ENCODE assay signal across 21 mouse cellular contexts in genomic region chr17:73241085-73241848, GRCm38 (mm10).
A peak's percentile ranks its signal among the peaks of the same experiment; 100 is the strongest.
DNase-seq lines count a peak whose midpoint lies in the region; ATAC-seq lines count a peak whose summit lies in the region.
"Had no signal": no experiment of that assay in that cellular context is flagged by ENCODE, and none has a peak within 500 bp of the region (broad histone marks: within the 10 kb centered on the region; RNA-seq: fewer than 3 reads in every experiment).

No protein-coding gene starts in this region.

- H3K9ac ChIP-seq in kidney, embryonic 16.5 days (replicated peaks; ENCODE audit: low read length) = no peak overlapping the region
- no peak overlapping the region for H3K9ac ChIP-seq in limb, embryonic 13.5 days
- no peak overlapping the region for H3K9ac ChIP-seq in neural tube, embryonic 15.5 days (replicated peaks)
- H3K9ac ChIP-seq: forebrain, embryonic 12.5 days; neural tube, embryonic 13.5 days had no signal

- no peak overlapping the region for H3K4me2 ChIP-seq in kidney, embryonic 16.5 days (replicated peaks; ENCODE audit: low read depth, low read length)
- H3K4me2 ChIP-seq in limb, embryonic 13.5 days (replicated peaks) = no peak overlapping the region
- H3K4me2 ChIP-seq in neural tube, embryonic 15.5 days = no peak overlapping the region
- H3K4me2 ChIP-seq: forebrain, embryonic 12.5 days; neural tube, embryonic 13.5 days had no signal

- H3K27me3 ChIP-seq in kidney, embryonic 16.5 days (ENCODE audit: insufficient read depth, low read length) = no peaks in the 10 kb centered on the region
- no peaks in the 10 kb centered on the region for H3K27me3 ChIP-seq in limb, embryonic 13.5 days
- H3K27me3 ChIP-seq in neural tube, embryonic 15.5 days (replicated peaks) = no peaks in the 10 kb centered on the region
- H3K27me3 ChIP-seq: forebrain, embryonic 12.5 days; neural tube, embryonic 13.5 days had no signal

- H3K9me3 ChIP-seq in kidney, embryonic 16.5 days (ENCODE audit: low read length) = no peaks in the 10 kb centered on the region
- no peaks in the 10 kb centered on the region for H3K9me3 ChIP-seq in limb, embryonic 13.5 days
- no peaks in the 10 kb centered on the region for H3K9me3 ChIP-seq in neural tube, embryonic 15.5 days (replicated peaks)
- H3K9me3 ChIP-seq: forebrain, embryonic 12.5 days; midbrain, embryonic 10.5 days; neural tube, embryonic 13.5 days had no signal

- ATAC-seq in kidney, embryonic 16.5 days (ENCODE audit: low FRiP score, low TSS enrichment) = 0 out of 2 replicates have a peak, but pooled peaks have one; percentile 59
- no peak; the same call in 1 of the 2 replicates for ATAC-seq in limb, embryonic 13.5 days (ENCODE audit: low FRiP score, low read depth)
- no peak for ATAC-seq in neural tube, embryonic 15.5 days (ENCODE audit: low FRiP score)
- ATAC-seq: activated CD4-positive, CD25-positive, alpha-beta regulatory T cell, adult 4 months; hindbrain, postnatal 0 days had no signal

- H3K4me3 ChIP-seq in kidney, embryonic 16.5 days (ENCODE audit: low read length) = no peak overlapping the region
- no peak overlapping the region for H3K4me3 ChIP-seq in limb, embryonic 13.5 days
- no peak overlapping the region for H3K4me3 ChIP-seq in neural tube, embryonic 15.5 days (replicated peaks)
- H3K4me3 ChIP-seq: forebrain, embryonic 12.5 days; midbrain, embryonic 10.5 days; neural tube, embryonic 13.5 days had no signal

- 61% methylated on average over 5 of the region's 5 CpGs for WGBS in kidney, embryonic 16.5 days
- 48% methylated on average over 5 of the region's 5 CpGs for WGBS in limb, embryonic 13.5 days
- 70% methylated on average over 5 of the region's 5 CpGs for WGBS in neural tube, embryonic 15.5 days

- H3K27ac ChIP-seq in kidney, embryonic 16.5 days (ENCODE audit: low read length) = no peak overlapping the region
- H3K27ac ChIP-seq in limb, embryonic 13.5 days = 0 out of 2 replicates have a peak overlapping the region, but pooled peaks have one; percentile 12
- no peak overlapping the region for H3K27ac ChIP-seq in neural tube, embryonic 15.5 days (replicated peaks)
- H3K27ac ChIP-seq: forebrain, embryonic 12.5 days; hindbrain, postnatal 0 days; midbrain, embryonic 10.5 days; neural tube, embryonic 13.5 days had no signal

- peak; percentile 43 for DNase-seq in adrenal gland, adult 2 months
- no peak for DNase-seq in adrenal gland, postnatal 4 days (ENCODE audit: low spot score in 2 of 2)
- DNase-seq in kidney, postnatal 4 days = no peak
- DNase-seq in A20 (ENCODE audit: low read depth, low spot score) = peak; percentile 16
- no peak for DNase-seq in gastrocnemius, postnatal 4 days (ENCODE audit: low spot score in 2 of 2)
- DNase-seq: cerebellum, postnatal 10 days; heart, postnatal 14 days; kidney, adult 18-20 months; kidney, postnatal 36 days; lung, adult 18-20 months; lung, postnatal 4 days; right cerebral cortex, postnatal 4 days; thymus, postnatal 36 days had no signal

- H3K36me3 ChIP-seq in kidney, embryonic 16.5 days (ENCODE audit: insufficient read depth, low read length) = peaks cover 6% of the 10 kb centered on the region; the same call in 1 of the 2 replicates
- H3K36me3 ChIP-seq in limb, embryonic 13.5 days = peaks cover 6% of the 10 kb centered on the region
- H3K36me3 ChIP-seq in neural tube, embryonic 15.5 days = 0 out of 2 replicates have a peak, but pooled peaks cover 2% of the 10 kb centered on the region
- H3K36me3 ChIP-seq: midbrain, embryonic 10.5 days had no signal

- H3K4me1 ChIP-seq in kidney, embryonic 16.5 days (ENCODE audit: insufficient read depth, low read length) = no peaks in the 10 kb centered on the region
- H3K4me1 ChIP-seq in limb, embryonic 13.5 days = peaks cover 20% of the 10 kb centered on the region
- no peaks in the 10 kb centered on the region for H3K4me1 ChIP-seq in neural tube, embryonic 15.5 days
- H3K4me1 ChIP-seq: midbrain, embryonic 10.5 days; neural tube, embryonic 13.5 days had no signal

Comparison
In these comparisons a context has a peak if more than half of its experiments do, and no peak if none do; other contexts are left out.
1. DNase-seq: peak in adrenal gland, adult 2 months (single experiment) and A20 (single experiment); none in adrenal gland, postnatal 4 days (0 of 2), kidney, postnatal 4 days (0 of 2) and gastrocnemius, postnatal 4 days (0 of 2).